Mouse (Mus musculus) MEL (cell line): ENCODE measurements around the gene Loxl3.

Experiments used
- CHD2 ChIP-seq: IDR thresholded peaks from 2 replicates; pipeline ENCODE4 v1.6.1; 2011; ENCODE audit warnings: low read length, improper control_type of control experiment
- CTCF ChIP-seq, 3 experiments: IDR thresholded peaks in 2 of 3; conservative IDR thresholded peaks in 1 of 3; 2 replicates each; pipeline ENCODE4 v1.5.1; 2011 to 2012; ENCODE audit warnings: low read length in 3 of 3, low read depth in 2 of 3, mild to moderate bottlenecking in 2 of 3, improper control_type of control experiment in 1 of 3, inconsistent platforms in 1 of 3, mixed read lengths in 1 of 3, moderate library complexity in 1 of 3; ENCODE audit not compliant: control insufficient read depth in 1 of 3, insufficient read depth in 1 of 3, poor library complexity in 1 of 3, severe bottlenecking in 1 of 3
- MAFK ChIP-seq: IDR thresholded peaks from 2 replicates; pipeline ENCODE4 v1.6.1; 2011; ENCODE audit warnings: low read depth, mild to moderate bottlenecking, low read length, improper control_type of control experiment, borderline replicate concordance
- SIN3A ChIP-seq: IDR thresholded peaks from 2 replicates; pipeline ENCODE4 v1.6.1; 2012; ENCODE audit warnings: low read length, improper control_type of control experiment, inconsistent platforms
- USF1 ChIP-seq: IDR thresholded peaks from 2 replicates; pipeline ENCODE4 v1.6.1; 2014; ENCODE audit warnings: low read depth, mild to moderate bottlenecking, inconsistent platforms, low read length, improper control_type of control experiment, moderate library complexity

DNA sequence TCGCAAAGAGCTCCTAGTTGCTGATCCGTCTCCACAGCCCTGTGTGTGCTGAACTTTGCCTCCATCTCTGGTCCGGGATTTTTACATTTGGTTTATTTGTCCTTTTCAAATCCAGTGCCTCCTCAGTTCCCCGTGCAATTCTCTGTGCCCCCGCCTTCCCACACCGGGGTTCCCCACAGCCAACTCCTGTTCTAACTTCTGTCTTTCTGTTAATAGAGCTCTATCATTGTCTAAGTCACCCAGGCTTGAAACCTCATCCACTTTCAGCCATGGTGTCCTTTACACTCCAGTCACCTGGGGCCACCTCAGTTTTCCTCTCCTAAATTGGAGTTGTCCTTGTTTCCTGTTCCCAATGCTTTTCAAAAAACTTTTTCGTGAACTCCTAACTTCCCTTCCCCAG is 22.7 kb upstream of the Loxl3 start:
- TF ChIP-seq CTCF (IDR thresholded peaks at IDR 0.05 in 2 of 3, conservative IDR thresholded peaks at IDR 0.05 in 1 of 3; ENCODE audit: control insufficient read depth in 1 of 3, insufficient read depth in 1 of 3, low read depth in 2 of 3, low read length in 3 of 3, poor library complexity in 1 of 3, severe bottlenecking in 1 of 3) = no peak
- no peak for TF ChIP-seq USF1
- no peak for TF ChIP-seq SIN3A
- no peak for TF ChIP-seq CHD2
- no peak for TF ChIP-seq MAFK
